Mouse (Mus musculus) lung, postnatal 10 days (tissue): ENCODE data around the gene Plpp3.

ENCODE experiments used
- DNase-seq: peaks from one replicate; pipeline ENCODE4 v3.0.0; 2021

Gene Plpp3

DNA sequence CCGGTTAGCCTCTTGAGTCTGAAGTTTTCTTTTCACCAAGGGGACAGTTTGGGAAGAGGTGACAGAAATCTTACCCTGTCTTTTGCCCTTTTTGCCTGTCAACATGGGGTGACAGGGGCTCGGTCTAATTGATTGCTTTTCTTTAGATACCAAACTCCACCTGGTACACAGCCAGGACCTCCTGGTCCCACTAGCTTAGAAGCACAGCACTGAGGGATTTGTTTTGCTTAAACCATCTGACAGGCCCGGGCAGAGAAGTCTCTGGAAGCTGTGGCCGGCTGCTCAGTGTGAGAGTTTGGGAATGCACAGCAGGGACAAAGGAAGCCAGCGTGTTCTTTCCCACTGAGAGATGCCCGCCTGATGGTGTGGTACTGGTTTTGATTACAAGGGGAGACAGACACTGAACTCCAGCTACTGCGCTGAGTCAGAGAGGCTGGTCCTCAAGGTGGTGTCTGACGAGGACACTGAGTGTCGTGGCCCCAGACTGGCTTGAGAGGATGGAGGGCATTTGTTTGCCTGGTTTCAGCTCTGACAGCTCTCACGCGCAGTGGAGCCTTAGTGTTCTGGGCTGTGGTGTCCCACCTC, 64.2 kb downstream of the Plpp3 start:
- no peak for DNase-seq

GRCm38 (mm10) chr4:105223101-105223924, 66.2 kb downstream of the Plpp3 start:
- DNase-seq: no peak

DNA sequence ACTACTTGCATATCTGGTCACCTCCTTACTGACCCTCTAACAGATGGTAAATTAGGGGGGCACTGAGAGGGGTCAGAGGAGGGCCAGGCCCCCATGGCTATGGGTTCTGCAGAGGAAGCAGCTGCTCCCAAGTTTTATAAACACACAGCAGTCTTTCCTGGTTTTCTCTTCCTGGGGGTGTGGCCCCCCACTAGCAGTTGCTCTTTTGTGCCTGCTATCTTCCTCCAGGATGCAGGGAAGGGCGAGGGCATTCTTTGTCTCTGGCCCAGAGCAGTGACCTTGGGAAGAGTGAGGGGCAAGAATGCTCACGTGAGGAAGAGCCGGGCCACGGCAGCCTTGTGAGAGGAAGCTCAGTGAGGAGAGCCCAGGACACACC, 66.8 kb downstream of the Plpp3 start:
- peak; percentile 75 for DNase-seq

DNA sequence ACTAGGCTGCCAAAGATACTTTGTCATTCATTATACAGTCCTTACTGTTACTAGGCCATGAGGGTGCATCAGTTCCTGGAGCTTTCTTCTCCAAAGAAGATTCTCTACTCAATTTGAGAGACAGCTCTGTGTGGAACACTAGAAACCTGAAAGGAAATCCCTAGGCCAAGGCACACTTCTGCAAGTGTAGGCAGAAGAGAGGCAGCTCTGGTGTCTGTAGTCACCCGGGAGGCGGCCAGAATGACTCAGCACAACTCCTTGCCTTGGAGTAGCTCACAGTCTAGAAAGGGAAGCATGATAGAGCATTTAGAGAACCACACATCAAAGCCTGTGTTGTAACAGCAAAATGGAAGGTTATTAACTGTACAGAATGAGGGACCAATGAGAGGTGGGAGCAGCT, 68.4 kb downstream of the Plpp3 start:
- peak; percentile 54 for DNase-seq

DNA sequence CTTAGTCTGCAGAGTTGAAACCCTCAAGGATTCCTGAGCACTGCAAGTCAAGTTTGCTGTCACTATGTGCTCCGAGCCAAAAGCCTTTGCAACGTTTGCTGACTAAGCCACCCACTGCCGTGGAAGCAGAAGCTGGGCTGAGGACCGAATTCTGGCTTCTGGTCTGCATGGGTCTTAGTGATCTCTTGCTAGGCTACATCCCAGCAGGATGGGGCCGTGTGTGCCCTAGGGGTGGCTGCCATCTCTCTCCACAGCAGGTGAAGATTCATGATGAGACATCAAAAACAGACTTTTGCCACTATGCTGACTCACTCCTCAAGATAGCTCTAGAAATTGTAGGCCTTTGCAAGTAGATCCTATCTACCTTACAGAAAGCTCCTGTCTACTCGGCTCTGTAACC, 69.2 kb downstream of the Plpp3 start:
- DNase-seq: peak; percentile 41

DNA sequence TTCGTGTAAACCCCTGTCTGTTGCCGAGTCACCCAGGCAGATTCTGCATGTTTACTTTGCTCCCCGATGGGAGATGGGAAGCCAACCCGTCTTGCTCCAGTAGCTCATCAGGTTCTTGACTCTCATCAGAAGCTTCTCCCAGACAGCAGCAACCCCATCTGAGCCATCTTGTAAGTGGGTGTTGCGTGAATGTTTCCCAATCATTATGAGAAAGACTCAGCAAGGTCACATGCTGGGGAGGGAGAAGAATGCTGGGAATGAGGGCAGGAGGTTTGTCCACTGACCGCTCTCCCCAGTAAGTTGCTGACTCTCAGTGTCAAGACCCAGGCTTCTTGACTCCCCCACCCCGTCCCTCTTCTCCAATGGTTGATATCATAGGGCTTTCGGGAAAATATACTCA, 73.0 kb downstream of the Plpp3 start:
- DNase-seq: peak; percentile 47

- DNase-seq: no peak
Observed at GRCm38 (mm10) chr4:105240233-105240632, 83.1 kb downstream of the Plpp3 start.

DNA sequence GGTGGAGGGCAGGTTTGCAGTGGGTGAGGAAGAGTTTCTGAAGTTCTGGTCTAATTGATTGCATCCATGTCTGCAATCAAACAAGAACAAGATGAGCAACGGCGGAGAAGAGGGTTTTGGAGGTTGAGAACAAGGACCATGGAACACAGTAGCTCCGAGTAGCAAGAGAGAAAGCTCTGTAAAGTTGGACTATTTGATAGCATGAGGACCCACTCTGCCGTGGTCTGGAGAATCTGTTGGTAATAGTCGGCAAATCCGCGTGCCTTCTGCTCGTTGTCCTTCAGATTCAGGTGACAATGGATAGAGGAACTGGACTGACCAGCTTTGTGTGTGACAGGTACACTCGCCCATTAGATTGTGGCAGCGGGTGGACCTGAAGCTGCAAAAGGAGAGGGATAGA, 87.8 kb downstream of the Plpp3 start:
- no peak for DNase-seq

DNA sequence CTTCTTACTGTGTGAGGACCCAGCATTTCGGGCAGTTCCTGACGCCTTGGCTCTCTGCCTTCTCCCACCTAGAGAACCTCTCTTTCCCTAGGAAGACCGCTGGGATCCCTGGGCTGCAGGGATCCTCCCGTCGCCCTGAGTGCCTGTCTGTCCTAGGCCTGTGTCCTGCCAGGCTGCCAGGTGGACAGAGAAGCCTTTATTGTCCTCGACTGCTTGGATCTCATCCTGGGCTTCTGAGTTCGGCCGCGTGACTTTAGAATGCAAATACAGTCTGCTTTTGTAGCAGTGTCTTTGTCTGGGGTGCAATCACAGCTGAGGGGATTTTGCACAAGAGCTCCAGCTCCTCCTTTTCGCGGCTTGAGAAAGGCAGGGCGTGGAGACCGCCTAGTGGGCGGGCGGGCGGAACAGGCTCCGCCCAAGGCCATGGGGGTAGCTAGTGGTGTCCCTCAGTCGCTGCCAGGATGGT, 88.4 kb downstream of the Plpp3 start:
- peak; percentile 79 for DNase-seq

GRCm38 (mm10) chr4:105246331-105246730, 89.2 kb downstream of the Plpp3 start:
- no peak for DNase-seq

GRCm38 (mm10) chr4:105248161-105248560, 91.0 kb downstream of the Plpp3 start:
- DNase-seq: no peak

DNA sequence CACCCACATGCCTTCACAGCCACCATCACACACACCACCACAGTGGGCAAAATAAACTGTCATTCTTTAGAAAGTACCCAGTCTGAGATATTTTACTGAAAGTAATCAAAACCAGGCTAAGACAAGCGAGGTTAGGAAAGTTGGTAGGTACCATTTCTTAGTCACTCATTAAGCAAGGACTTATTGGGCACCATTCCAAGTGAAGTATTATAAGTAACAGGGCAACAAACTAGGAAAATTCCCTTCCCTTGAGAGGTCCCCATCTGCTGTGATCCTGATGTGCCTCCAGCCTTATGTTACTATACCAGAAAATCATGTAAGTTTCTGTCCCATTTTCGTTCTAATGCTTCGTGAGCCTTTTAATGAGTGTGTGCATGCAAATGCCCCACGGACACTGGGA, 92.1 kb downstream of the Plpp3 start:
- no peak for DNase-seq

- DNase-seq: no peak
Observed at GRCm38 (mm10) chr4:105250946-105251345, 93.8 kb downstream of the Plpp3 start.

DNA sequence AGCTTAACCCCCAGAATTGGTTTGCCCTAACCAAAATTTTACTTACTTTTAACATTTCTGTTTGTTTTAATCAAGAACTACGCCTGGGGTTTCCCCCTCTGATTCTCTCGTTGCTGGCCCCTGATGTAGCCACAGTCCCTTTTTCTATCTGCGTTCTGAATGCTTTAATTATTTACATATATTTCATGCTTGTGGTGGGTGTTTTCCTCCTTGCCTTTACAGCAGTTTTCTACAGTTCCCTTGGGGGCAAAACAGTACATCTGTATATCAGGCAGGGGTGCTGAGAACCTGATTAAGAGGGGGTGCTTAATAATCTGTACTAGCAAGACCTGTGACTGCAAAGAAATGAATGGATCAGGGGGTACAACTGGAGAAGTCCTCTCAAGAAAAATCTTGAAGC, 94.9 kb downstream of the Plpp3 start:
- no peak for DNase-seq

DNA sequence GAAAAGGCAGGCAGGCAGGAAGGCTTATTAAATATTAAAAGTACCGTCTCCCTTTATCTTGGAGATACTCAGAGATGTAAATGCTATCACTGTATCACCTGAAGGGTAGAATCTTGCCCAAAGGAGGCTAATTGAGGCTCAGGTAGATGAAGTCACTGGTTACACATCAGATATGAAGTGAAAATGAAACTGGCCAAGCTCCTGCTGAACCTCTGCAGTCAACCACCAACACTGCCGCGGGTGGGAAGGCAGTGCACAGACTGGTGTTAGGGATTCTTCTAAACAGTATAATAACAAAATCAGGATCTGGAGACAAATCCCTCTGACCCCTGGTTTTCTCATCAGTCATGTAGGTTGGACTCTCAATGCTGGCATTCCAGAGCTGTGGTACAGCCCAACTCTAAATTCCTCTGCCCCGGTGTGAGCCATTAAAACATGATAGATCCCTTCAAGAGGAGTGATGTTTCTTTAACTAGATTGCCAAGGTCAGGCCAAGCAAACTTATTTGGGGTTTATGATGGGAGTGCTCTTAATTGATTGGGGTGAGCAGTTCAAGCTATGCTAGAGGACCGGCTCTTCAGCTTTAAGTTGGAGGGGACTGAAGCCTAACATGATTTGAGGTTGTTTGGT, 95.5 kb downstream of the Plpp3 start:
- no peak for DNase-seq

DNA sequence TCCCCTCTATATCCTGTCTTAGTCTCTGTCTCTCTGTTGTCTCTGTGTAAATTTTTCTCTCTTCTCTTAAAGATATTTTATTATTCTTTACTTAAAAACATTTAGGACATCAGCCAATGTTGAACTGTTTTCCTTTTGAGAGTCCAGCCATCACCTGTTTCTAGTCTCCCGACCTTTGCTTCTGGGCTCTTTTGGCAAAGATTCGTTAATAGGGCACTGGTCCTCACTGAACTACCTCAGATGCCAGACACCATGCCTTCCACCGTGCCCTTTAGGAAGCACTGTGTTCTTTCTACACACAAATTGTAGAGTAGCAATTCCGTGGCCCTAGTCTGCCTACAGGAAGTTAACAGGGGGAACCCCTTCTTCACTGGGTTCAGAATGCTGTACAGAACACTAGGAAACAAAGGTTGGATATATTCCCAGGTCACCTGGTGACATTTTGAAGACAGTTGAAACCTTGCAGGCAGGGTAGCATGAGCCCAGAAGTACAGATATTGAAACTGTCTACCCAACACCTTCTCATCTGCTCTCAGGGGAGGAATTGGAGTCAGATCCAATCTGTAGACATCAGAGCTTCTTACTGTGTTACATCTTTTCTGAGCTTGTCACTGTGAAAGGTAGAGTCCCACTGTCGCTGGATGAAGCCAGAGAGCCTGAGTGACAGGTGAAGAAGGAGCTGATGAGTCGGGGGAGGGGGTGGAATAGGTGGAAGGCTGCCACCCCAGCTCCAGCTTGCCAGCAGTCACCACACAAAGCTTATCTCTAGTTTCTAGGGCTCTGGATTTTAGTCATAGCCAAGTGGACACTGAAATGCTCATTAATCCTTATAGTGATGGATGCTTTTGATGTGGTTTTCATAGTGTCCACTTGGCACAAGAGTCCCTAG, 96.5 kb downstream of the Plpp3 start:
- DNase-seq: no peak

DNA sequence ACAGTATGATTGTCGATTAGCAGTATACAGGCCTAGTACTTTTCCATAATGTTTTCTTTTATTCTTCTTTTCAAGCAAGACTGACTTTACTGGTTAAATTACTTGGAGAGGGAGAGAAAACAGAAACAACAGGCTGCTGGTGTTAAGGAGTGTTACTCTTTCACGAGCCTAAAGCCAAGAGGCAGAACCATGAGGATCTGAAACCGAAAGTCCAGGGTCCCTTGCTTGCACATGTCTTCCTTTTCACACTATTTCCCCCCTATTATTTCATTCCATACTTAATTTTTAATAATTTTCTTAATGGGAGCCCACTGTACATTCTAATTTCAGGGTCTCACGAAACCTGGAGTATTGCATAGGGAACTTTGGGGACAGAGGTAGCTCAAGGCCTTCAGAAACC, 97.2 kb downstream of the Plpp3 start:
- DNase-seq: no peak

DNA sequence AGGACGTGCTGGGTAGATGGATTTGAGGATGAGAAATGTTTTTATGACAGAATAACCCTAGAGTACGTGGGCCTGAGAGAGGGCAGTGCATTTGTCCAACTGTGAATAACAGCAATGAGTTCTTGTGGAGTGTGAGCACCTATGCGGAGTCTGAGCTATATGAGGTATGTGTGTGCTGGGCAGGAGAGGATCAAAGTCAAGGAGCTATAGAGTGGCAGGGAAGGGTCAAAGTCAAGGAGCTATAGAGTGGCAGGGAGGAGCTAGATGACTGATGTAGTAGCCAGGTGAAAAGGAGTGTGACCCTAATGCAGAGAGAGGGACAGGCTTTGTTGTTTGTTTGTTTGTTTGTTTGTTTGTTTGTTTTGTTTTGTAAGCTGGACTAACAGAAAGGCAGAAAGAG, 98.0 kb downstream of the Plpp3 start:
- no peak for DNase-seq

- DNase-seq: peak; percentile 26
Observed at GRCm38 (mm10) chr4:105257667-105258560, 100.8 kb downstream of the Plpp3 start.

DNA sequence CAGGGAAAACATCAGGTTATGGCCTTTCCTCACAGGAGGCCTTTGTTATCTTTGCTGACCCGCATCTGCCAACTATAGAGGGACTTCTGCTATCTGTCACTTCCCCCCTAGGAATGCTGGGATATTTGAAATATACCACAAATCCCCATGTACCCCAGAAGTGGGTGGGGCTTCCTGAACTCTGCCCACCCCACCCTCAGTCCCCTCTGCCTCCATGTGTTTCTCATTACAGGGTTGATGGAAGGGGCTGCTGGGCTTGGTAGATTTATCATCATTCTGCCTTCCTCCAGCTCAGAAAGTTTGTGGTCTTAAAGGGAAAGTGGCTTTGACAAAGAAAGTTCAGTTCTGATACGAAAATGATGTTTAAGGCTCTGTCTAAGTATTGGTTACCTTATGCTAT, 103.2 kb downstream of the Plpp3 start:
- DNase-seq: no peak

DNA sequence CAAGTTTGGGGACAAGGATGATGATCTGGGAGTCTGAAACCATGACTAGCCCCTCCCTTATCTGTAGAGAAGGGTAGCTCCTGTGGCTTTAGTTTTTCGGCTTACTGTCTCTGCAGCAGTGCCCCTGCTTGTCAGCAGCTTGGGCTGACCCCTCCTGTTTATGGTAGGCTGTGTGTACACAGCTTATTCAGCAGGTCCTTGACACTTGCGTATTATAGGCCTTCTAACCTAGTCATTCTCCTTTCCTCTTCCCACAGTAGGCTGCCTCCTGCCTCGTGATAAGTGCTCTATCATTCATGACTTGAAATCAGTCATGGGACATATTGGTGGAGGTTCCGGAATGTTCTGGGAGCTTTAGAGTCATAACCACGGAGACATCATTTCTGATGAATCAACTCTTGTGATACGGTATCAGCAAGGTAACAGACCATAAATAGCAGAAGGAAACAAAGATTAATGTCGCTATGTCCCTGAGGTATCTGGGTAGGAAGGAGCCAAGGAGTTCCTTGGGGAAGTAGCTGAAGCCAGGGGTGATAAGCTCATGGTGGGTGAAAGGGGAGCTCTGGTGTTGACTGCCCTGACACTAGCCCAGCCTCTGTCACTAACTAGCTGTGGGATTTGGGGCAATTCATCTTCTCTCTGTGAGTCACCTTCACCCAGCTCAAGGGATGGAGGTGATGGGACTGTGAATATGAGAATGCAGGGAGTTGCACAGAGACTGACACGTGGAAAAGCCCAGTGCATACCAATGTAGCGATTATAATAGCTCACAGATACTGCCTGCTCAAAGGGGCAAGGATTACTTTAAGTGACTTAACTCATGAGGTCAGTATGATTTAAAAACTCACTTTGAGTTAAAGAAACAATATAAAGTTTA, 104.0 kb downstream of the Plpp3 start:
- no peak for DNase-seq
